In genomic region chr1:94052373-94052772, GRCm38 (mm10) we compare ENCODE assay signal across 18 mouse cellular contexts. TPM values are rescaled to one million over a fixed set of nuclear protein-coding genes. Genes with fewer than 3 reads are reported as not detected.
DNase-seq lines count a peak whose midpoint lies in the region; ATAC-seq and TF ChIP-seq lines count a peak whose summit lies in the region.
"Had no signal": no experiment of that assay in that cellular context is flagged by ENCODE, and none has a peak within 500 bp of the region (broad histone marks: within the 10 kb centered on the region; RNA-seq: fewer than 3 reads in every experiment).

Pdcd1 (minus strand) TSS chr1:94052553.

- WGBS in midbrain, embryonic 10.5 days = 62% methylated on average over 6 of the region's 6 CpGs
- 63% methylated on average over 6 of the region's 6 CpGs for WGBS in midbrain, postnatal 0 days
- WGBS in limb, embryonic 15.5 days = 48% methylated on average over 6 of the region's 6 CpGs
- WGBS in intestine, embryonic 15.5 days = 47% methylated on average over 6 of the region's 6 CpGs

- no peaks in the 10 kb centered on the region for H3K9me3 ChIP-seq in midbrain, embryonic 10.5 days (replicated peaks)
- no peaks in the 10 kb centered on the region for H3K9me3 ChIP-seq in midbrain, postnatal 0 days (ENCODE audit: low read length)
- H3K9me3 ChIP-seq in limb, embryonic 15.5 days = no peaks in the 10 kb centered on the region
- no peaks in the 10 kb centered on the region for H3K9me3 ChIP-seq in intestine, embryonic 15.5 days
- H3K9me3 ChIP-seq: G1E; lung, embryonic 15.5 days; neural tube, embryonic 15.5 days had no signal

- no peak for TF ChIP-seq CTCF in midbrain, postnatal 0 days (IDR thresholded peaks at IDR 0.05)

- ATAC-seq in midbrain, postnatal 0 days (ENCODE audit: low FRiP score) = no peak
- no peak for ATAC-seq in limb, embryonic 15.5 days (ENCODE audit: insufficient number of reproducible peaks, low FRiP score, low TSS enrichment, low read depth)
- no peak for ATAC-seq in intestine, embryonic 15.5 days
- ATAC-seq: intestine, postnatal 0 days; midbrain, embryonic 16.5 days had no signal

- DNase-seq in heart, adult 11 months = peak; percentile 87
- DNase-seq in heart, adult 18-20 months = no peak
- DNase-seq in midbrain, embryonic 10.5 days (ENCODE audit: low spot score) = peak; percentile 10
- no peak for DNase-seq in midbrain, postnatal 0 days (ENCODE audit: low spot score)
- DNase-seq in thymus, postnatal 4 days = peak; percentile 54
- DNase-seq in cerebellum, adult 9-10 months = no peak
- DNase-seq: cerebellum, adult 8-10 months; heart, postnatal 4 days had no signal

- H3K4me2 ChIP-seq in midbrain, postnatal 0 days (ENCODE audit: low read depth, low read length, poor library complexity, severe bottlenecking) = no peak within 1 kb of the TSS
- H3K4me2 ChIP-seq in limb, embryonic 15.5 days = no peak within 1 kb of the TSS
- H3K4me2 ChIP-seq in intestine, embryonic 15.5 days (replicated peaks) = no peak within 1 kb of the TSS
- H3K4me2 ChIP-seq: lung, embryonic 15.5 days; neural tube, embryonic 15.5 days had no signal

- H3K4me3 ChIP-seq in midbrain, embryonic 10.5 days = no peak within 1 kb of the TSS
- H3K4me3 ChIP-seq in midbrain, postnatal 0 days (ENCODE audit: low read depth, low read length) = no peak within 1 kb of the TSS
- no peak within 1 kb of the TSS for H3K4me3 ChIP-seq in limb, embryonic 15.5 days
- H3K4me3 ChIP-seq in intestine, embryonic 15.5 days (replicated peaks) = no peak within 1 kb of the TSS
- H3K4me3 ChIP-seq: lung, embryonic 15.5 days; neural tube, embryonic 15.5 days had no signal

- H3K9ac ChIP-seq in midbrain, postnatal 0 days (replicated peaks; ENCODE audit: low read length, poor library complexity, severe bottlenecking) = no peak within 1 kb of the TSS
- H3K9ac ChIP-seq in limb, embryonic 15.5 days = no peak within 1 kb of the TSS
- H3K9ac ChIP-seq in intestine, embryonic 15.5 days = no peak within 1 kb of the TSS
- H3K9ac ChIP-seq: lung, embryonic 15.5 days; neural tube, embryonic 15.5 days had no signal

- no peaks in the 10 kb centered on the region for H3K36me3 ChIP-seq in midbrain, embryonic 10.5 days
- no peaks in the 10 kb centered on the region for H3K36me3 ChIP-seq in midbrain, postnatal 0 days (ENCODE audit: insufficient read depth, low read length)
- no peaks in the 10 kb centered on the region for H3K36me3 ChIP-seq in limb, embryonic 15.5 days
- H3K36me3 ChIP-seq in intestine, embryonic 15.5 days = no peaks in the 10 kb centered on the region
- H3K36me3 ChIP-seq: G1E; lung, embryonic 15.5 days; neural tube, embryonic 15.5 days had no signal

- H3K27ac ChIP-seq in midbrain, embryonic 10.5 days (replicated peaks) = no peak within 1 kb of the TSS
- H3K27ac ChIP-seq in midbrain, postnatal 0 days (ENCODE audit: low read depth, low read length) = no peak within 1 kb of the TSS
- peak within 1 kb of the TSS; percentile 75 for H3K27ac ChIP-seq in limb, embryonic 15.5 days
- H3K27ac ChIP-seq in intestine, embryonic 15.5 days = no peak within 1 kb of the TSS
- H3K27ac ChIP-seq: lung, embryonic 15.5 days; neural tube, embryonic 15.5 days had no signal

- H3K4me1 ChIP-seq in midbrain, embryonic 10.5 days = no peaks in the 10 kb centered on the region
- H3K4me1 ChIP-seq in midbrain, postnatal 0 days (ENCODE audit: insufficient read depth, low read length) = no peaks in the 10 kb centered on the region
- peaks cover 15% of the 10 kb centered on the region for H3K4me1 ChIP-seq in limb, embryonic 15.5 days
- H3K4me1 ChIP-seq in intestine, embryonic 15.5 days (replicated peaks) = no peaks in the 10 kb centered on the region
- H3K4me1 ChIP-seq: lung, embryonic 15.5 days; neural tube, embryonic 15.5 days had no signal

- no peaks in the 10 kb centered on the region for H3K27me3 ChIP-seq in midbrain, embryonic 10.5 days (ENCODE audit: low read depth, poor library complexity, severe bottlenecking)
- H3K27me3 ChIP-seq in midbrain, postnatal 0 days (ENCODE audit: insufficient read depth, low read length) = no peaks in the 10 kb centered on the region
- H3K27me3 ChIP-seq in limb, embryonic 15.5 days = no peaks in the 10 kb centered on the region
- no peaks in the 10 kb centered on the region for H3K27me3 ChIP-seq in intestine, embryonic 15.5 days (replicated peaks)
- H3K27me3 ChIP-seq: lung, embryonic 15.5 days; neural tube, embryonic 15.5 days had no signal

RNA-seq across cellular contexts. Expression of gene Pdcd1, which starts in this region (rescaled TPM):
- under 1 TPM in 1 of 2 experiments, not detected in 1; 0.15 TPM for total RNA-seq in heart, adult 18-20 months (2021)
- polyA plus RNA-seq in midbrain, embryonic 10.5 days (2016; fragmentation: Nextera tagmentation; extraction: Ambion mirVana) = 0.14 TPM in 1 of 2 replicates, not detected in the other
- total RNA-seq in midbrain, postnatal 0 days (2014; rRNA removed) = not detected in 2 replicates
- polyA plus RNA-seq in midbrain, postnatal 0 days (2015; fragmentation: Nextera tagmentation; extraction: Ambion mirVana) = not detected in 2 replicates
- 0.14 and 0.55 TPM in 2 replicates for polyA plus RNA-seq in limb, embryonic 15.5 days (2015; fragmentation: Nextera tagmentation; extraction: Ambion mirVana)
- 0.57 and 0.72 TPM in 2 replicates for polyA plus RNA-seq in intestine, embryonic 15.5 days (2015; fragmentation: Nextera tagmentation; extraction: Ambion mirVana)
- total RNA-seq: heart, postnatal 4 days; megakaryocyte progenitor cell, adult 5-6 weeks had no signal
- polyA plus RNA-seq: embryonic facial prominence, embryonic 11.5 days; liver, adult 2 months; midbrain, embryonic 16.5 days; neural tube, embryonic 15.5 days had no signal

Comparison
In these comparisons a context has a peak if more than half of its experiments do, and no peak if none do; other contexts are left out.
1. DNase-seq: peak in heart, adult 11 months (single experiment) and thymus, postnatal 4 days (single experiment); none in heart, adult 18-20 months (0 of 2), midbrain, postnatal 0 days (single experiment) and cerebellum, adult 9-10 months (single experiment).
2. Peak in DNase-seq in midbrain, embryonic 10.5 days; RNA of the gene not detected or under 1 TPM.